Mouse (Mus musculus): ENCODE measurements around the gene Gm9747.

Gm9747 gene

DNA sequence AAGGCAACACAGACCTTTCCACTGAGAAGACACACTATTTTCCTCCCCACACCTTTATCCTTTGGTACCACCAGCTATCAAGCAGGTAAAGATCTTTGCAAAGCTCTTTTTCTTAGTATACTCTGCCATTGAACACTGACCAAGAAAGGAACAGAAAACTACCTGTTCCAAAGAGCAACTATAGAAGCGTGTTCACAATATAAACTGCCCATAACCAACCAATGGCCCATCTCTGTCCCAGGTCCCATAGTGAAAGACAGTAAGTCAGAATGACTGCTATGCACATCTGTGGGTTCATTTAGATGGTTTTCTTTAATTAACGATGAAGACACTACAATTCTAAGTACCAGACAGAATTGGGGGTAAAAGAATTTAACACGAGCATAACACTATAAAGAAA, at the start of gene Gm9747:
Gene Gm9747 (plus strand): TSS at position 301 of the 400 bp plus-strand sequence.
- in situ Hi-C loops (cut with MboI, MseI) = no loop called here

DNA sequence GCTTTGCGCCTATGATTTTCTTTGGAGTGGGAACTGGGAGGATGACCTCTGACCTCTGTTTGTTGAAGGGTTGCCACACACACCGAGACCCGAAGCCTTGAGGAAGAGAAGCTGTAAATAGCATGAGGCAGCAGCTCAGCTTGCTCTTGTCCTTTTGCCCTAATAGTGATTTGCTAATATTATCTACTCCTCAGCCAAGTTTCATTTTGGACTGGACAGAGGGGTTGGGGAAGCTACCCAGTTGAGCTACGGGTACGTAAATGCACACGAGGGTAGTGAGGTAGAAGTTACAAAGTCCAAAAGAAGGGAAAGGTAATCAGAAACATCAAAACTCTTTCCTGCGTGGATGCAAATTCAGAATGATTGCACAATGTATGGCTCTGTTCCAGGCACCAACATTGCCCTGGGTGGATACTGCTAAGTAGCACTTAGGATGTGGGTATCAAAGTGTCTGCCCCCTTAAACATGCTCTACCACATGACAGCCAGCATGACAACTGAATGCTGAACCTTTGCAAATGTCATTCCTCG, 48.9 kb upstream of the Gm9747 start:
- in situ Hi-C loops (cut with MboI, MseI) = no loop called here

DNA sequence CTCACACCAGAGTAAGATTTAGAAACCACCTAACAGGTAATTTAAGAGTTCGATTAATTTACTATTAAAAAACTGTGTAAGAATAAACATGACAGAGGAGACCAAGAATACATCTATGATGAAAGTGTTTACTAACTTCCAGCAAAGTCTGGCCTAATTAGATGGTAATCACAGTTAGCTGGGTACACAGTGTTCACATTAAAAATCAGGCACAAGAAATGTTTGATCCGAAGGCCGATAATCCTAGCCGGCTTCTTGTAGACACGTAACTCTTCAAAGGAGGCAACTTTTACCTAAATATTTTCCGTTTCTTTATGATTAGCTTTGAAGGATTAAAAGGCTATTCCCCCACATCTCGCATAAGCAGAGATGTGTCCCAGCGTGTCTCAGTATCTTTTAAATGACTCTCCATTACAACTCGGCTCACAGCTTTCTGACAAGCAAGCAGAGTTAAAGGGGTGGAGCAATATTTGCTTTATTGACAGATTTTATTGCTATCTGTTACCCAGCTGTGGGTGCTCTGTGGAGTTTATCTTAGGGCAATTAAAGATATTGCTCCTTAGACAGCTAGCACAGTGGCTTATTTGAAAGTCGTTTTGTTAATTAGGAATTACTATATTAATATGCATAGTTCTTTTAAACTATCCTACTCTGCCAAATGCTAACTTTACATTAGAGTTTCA, 44.2 kb upstream of the Gm9747 start:
- in situ Hi-C loops (cut with MboI, MseI) = no loop called here

DNA sequence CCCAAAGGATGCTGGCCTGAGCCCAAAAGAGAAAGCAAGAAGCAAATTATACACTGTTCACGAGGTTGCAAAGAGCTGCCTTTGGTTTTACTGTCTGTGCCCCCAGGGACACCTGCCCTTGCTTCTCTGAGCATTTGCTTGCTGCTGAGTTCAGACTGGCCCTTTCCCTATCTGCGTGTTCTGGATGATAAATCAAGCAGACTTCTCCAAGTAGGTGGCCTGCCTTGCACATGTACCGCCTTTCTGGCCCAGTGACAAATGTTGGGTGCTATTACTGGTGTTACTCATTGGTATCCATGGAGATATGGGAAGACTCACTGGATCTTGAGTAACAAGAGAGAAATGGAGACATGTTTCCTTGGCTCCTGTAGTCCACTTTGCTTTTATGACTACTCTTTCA, 43.4 kb upstream of the Gm9747 start:
- in situ Hi-C loops (cut with MboI, MseI) = no loop called here

DNA sequence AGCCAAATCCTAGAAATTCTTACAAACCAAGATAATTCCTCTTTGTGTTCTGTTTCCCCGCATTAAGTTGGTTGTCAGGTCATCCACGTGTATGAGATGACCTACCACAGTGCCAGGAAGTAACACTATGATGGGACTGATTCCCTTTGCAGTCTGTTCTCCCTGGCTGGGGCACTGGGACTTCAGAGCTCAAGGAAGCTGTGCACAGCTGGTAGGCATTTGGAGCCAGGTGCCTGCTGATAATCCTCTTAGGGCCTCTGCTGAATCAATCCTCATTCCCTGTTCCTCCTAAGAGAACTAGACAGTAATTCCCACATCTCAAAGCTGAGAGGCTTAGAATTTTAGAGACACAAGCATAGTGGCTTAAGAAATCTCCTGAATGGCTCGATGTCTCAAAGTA, 41.3 kb upstream of the Gm9747 start:
- in situ Hi-C loops (cut with MboI, MseI) = no loop called here

DNA sequence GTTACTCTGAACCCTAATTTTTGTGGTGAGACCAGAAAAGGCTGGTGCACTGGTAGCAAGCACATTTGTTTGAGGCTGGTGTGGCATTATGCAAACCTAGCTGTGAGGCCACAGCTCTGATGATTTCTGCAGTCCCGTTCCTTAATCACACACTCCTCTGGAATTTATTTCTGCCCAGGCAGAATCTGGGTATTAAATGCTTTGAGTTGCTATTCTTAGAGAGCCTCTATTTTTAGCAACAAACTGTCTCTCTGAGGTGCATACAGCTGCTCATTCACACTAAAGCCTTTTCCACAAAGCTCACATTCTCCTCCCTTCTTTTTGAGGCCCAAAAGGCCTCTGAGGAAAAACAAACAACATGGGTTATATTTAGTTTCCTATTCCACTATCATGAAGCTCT, 33.0 kb upstream of the Gm9747 start:
- in situ Hi-C loops (cut with MboI, MseI) = no loop called here

DNA sequence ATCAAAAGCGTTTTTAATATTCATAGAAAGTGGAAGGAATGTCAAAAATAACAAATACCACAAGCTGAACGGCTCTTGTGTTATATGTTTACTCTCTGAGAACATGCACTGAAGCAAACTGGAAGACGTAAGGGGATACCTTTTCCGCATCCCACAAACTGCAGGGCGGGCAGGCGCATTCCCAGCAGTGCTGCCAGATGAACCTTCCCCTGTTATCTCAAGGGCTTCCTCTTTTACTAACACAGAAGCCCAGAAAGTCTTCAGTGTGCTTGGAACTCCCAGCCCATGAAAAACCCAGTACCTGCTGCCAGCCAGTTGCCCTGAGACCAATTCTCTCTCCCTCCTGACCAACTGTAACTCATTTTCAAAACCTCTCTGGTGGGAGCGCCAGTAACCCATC, 32.3 kb upstream of the Gm9747 start:
- in situ Hi-C loops (cut with MboI, MseI) = no loop called here

DNA sequence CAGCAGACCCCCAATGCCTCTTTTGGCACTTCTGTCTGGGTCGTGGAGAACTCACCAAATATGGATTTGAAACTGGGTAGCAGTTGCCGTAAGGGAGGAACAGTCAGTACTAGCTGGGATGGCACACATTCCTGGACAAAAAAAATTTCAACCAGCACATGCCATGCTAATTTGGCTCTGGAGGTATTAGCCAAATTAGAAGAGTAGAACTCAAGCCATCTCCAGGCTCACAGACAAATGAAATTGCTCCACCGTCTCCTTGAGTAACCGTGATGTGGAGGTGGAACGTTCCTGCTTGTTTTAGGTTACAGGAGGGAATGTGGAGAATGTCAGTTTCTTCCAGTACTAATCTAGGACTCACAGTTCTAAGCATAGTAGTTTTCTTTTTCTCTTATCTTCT, 25.4 kb upstream of the Gm9747 start:
- in situ Hi-C loops (cut with MboI, MseI) = no loop called here

DNA sequence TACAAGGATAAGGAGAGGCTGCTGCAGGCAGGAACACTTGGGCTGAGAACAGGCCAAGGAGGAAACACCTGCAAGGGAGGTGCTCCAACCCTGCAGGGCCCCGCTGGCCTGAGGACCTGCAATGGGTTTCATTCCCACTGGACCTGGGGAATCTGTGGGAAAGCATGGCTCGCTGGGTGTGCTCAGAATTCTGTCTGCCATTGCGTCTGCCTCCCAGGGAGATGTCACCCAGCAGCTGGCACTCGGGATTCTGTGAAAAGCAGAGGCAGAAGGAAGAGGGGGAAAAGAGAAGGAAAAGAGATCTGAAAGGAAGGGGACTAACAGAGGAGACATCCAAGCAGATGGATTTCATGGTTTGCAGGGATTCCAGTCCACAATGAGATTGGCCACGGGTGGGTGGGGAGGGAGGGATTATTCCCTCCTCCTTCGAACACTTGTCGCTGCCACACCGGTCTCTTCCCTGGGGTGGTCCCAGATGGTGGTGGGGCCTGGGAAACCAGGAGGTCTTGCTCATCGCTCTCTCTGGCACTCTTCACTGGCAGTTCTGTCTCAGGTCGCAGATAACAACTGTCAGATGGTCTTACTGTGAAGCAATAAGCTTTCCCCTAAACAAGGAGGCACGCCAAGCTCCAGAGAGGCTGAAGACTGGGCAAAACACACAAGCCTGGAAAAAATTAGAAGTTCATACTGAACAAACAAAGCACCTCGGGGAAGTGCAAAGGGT, 12.1 kb upstream of the Gm9747 start:
- in situ Hi-C loops (cut with MboI, MseI) = no loop called here

DNA sequence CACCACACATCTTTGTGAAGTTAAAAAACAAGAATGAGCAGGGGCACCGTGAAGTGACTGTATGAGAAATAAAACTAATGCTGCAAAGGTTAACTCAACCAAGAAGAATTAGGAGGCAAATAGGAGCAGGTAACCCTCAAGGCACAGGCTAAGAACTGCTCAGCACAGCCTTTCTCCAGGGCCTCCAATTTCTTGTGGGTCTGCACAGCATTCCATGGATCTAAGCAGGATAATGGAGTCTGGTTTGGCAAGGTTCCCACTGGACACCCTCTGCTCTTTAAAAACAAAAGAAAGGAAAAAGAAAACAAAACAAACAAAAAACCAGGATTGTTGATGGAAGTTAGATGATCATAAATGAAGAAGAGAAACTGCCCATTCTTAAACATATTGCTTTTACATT, 11.4 kb upstream of the Gm9747 start:
- in situ Hi-C loops (cut with MboI, MseI) = no loop called here

DNA sequence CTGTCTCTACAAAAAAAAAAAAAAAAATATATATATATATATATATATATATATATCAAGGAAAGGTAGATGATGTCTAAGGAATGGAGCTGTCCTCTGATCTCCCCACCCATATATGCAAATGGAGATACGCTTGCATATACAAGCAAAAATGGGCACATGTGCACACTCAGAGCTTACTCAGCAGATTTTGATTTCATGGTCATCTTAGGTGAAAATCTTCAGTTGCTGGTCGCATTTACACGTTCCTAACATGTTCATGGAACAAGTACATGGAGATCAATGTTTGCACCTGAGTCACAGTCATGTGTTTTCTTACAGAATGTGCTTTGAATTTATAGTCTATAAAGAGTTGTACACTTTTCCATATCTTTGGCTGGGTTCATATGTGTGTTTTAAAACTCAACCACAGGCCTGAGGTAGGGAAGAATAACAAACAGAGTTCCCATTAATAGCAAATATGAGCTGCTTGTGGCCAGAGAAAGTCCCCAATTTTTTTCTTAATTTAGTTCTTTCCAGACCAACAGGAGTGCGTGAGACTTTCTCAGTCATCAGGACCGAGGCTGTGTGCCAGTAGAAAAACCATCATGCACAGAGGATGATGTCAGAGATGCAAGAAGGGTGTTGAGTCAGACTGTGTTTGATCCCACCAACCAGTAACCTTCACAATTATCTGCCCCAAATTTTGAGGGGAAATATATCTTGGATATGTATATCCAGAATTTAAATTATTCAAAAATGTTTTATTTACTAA, 9.7 kb upstream of the Gm9747 start:
- in situ Hi-C loops (cut with MboI, MseI) = no loop called here

DNA sequence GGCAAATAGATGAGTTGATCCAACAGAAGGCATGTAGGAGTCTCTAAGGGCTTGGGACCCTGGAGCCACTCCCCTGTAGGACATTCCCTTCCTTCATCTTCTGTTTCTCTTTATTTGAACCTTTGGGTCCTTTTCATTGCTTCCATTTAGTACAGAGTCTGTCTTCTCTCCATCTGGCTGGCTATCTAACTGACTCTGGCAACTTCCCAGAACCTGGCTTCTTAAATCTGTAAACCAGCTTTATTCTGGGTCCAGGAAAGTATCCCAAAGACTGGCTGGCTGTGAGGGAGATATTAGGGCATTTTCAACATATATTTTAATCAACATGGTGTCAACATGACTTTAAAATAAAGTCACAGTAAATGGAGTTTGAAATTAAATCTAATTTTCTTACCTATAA, 4.1 kb upstream of the Gm9747 start:
- in situ Hi-C loops (cut with MboI, MseI) = no loop called here

DNA sequence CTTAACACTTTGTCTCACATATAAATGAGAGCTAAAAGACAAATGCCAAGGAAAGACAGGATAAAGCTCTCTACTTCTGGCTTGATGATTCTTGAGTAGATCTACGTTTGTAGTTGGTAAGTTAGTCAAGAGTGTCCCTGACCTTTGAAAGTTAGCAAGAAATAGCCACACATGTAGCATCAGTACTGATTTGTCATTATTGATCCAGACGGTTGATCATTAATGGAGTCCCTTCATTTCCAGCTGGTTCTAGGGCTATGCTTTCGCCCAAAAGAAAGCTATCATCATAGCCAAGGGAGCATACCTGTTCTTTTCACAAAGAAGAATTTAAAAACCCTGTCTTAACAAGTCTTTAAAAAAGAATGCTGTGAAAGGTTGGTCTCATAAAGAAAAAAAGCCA, 1.7 kb downstream of the Gm9747 start:
- in situ Hi-C loops (cut with MboI, MseI) = no loop called here

DNA sequence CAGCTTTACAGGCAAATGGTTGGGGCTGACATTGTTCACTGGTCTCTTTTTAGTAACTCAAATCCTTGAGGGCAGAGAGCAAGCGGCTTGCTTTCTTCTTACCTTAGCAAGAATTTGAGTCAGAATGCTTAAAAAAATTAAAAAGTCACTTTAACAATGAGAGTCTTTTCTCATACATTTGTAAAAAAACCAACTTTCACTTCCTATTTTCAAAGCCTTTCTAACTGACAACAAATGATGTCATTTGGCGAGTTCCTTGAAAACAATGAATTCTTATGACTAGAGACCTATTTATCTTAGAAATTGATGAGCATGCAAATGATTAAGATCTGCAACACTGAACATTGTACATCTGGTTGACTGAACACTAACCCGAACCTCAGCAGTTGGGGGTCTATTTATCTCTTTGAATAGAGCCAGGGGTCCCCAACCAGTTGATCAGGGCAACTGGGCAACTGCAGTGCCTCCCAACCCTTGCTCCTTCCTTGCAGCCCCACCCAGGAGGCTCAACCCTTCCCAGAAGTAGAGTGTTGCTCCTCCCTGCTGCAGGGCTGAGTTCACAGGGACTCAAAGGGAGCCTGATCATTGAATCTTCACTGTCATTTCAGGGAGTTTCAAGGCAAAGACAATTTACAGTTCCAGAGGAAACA, 2.7 kb downstream of the Gm9747 start:
- in situ Hi-C loops (cut with MboI, MseI) = no loop called here

DNA sequence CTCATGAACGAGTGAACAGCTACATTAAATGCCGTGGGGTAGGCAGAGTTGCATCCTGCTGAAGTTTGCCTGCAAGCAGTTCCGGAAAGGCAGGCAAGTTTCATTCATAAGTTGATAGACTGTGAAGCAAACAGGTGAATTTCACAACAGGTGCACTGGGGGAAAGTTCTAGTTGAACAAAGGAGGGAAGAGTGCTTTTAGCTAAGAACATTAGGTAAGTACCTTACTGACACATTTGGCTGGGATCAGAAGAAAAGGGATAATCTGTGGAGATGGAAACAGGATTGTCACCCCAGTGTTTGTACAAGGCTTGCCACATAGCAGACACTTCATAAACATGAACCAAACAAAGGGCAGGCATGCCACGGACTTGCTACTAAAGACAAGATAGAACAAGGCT, 5.3 kb downstream of the Gm9747 start:
- in situ Hi-C loops (cut with MboI, MseI) = no loop called here

DNA sequence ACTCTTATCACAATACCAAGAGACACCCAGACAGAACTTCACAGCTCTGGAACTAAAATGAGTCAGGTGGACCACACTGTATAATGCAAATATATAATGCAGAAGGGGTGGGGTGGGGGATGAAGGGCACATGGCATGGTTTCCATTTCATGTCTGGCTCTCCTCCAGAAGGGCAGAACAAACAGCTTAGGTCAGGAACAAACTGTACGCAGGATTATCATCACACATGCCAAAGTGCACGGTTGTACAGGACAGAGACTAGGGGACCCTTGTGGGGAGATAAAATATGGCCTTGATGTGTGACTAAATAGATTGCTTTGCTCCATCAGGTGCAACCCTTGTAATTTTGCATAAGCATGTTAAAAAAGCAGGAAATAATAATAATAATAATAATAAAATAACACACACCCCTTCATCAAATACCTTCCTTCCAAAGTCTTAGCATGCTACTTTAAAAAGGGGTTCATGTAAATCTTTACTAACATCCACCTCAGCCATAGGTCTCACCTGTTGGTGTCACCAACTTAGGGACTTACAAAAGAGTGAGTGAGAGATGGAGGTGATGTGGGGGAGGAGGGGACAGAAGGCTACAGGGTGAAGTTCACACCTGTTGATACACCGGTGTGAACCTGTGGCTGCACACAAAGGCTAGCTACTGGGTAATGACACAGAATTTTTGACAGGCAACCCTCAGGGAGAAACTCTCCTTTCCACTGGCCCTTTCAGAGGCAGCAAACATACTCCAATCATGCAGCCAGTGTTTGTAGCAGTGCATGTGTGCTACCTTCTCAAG, 6.7 kb downstream of the Gm9747 start:
- in situ Hi-C loops (cut with MboI, MseI) = no loop called here

DNA sequence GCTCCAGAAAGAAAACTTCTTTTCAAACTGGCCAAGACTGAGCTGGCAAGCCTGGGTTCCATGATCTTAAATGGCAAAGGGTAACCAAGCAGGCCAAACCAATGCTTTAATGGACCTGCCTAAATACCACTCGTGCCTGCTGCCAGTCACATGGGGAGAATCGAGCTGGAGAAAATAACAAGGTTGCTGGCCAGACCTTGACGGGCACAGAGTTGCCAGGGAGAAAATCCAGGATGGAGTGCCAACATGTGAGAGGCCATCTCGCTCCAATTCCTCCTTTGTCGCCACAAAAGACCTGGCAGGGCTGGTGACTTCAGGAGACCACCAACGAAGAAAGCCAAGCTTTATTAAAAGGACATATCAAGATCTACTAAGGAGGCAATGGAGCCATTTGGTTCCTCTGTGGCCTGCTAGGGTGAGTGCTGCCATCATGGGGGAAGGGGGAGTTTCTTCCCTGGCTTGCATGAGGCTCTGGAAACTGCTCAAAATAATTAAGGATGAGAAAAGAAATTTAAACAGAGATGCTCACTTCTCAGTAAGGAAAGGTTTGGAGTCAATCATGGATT, 10.4 kb downstream of the Gm9747 start:
- in situ Hi-C loops (cut with MboI, MseI) = no loop called here

DNA sequence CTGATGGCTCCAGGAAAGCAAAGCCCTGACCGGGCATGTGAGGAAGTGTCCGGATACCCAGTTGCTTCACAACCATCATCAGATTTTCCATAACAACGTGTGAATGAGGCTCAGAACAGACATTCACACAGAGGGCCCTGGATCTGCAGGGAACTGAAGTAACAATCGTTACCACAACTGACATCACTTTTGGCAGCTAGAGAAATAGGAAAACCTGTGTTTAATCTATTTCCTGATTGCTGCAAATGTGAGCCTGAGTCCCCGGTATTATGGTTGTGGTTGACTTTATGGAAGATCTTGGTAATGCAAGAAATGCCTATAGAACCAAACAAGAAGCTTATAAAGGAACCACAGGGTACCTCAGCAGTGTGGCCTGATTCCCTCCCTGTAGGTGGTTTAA, 12.1 kb downstream of the Gm9747 start:
- in situ Hi-C loops (cut with MboI, MseI) = no loop called here

DNA sequence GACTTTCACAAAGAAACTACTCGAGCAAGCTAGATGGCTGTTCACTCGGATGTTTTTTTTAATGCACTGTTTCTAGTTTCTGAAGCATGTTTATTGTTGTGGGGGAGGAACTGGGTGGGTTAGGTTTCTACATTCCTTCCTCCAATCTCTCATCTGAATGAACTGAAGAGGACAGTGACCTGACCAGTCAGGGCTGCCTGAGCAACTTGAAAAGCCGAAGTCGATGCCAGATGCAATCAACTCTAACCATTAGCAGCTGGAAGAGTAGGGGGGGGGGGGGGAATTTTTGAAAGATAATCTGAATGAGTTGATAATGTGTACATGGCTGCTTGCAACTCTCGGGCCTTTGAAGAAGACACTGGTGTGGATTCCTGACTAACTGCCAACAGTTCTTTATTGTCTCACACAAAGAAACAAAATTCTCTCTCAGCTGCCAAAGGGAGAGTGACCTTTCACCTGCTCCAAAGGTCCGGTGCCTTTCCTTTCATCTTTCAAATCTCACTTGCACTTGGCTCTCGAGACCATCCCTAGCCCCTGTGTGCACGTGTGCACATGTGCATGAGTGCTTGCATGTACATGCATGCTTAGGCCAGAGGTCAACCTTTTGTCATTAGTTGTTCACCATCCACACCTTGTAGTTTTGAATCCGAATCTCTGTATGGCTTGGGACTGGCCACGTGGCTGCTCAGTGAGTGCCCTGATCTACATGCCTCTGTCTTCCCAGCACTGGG, 14.5 kb downstream of the Gm9747 start:
- in situ Hi-C loops (cut with MboI, MseI) = no loop called here

DNA sequence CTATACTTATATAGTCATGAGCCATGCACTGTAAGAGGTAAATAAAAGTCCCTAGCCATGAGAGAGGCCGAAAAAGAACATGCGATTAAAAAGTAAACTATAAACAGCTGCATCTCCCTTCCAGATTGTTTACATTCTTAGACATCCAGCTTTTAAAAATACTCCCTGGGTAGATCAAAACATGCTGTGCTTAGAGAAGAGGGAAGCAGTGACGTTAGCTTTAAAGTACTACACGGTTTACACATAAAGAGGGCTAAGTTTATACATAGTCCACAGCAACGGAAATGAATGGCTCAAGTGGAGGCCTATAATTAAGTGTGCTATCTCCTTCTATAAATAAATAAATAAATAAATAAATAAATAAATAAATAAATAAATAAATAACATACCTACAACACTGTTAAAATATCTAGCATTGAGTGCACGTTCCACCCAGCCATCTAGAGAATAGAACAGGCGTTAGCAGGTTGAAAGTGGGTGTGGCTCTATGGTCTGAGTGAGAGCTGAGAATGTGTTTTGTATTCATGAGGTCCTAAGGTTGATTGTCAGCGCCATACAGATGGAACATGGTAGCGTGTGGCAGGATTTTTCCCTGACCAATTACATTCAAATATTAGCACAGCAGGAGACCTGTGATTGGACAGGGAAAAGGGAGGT, 21.0 kb downstream of the Gm9747 start:
- in situ Hi-C loops (cut with MboI, MseI) = no loop called here
